7 mouse cellular contexts compared by ENCODE assay signal in genomic region chr3:52268737-52269513, GRCm38 (mm10). TPM values are rescaled to one million over a fixed set of nuclear protein-coding genes. Genes with fewer than 3 reads are reported as not detected.
DNase-seq lines count a peak whose midpoint lies in the region; ATAC-seq lines count a peak whose summit lies in the region.

No protein-coding gene starts in this region.

- H3K27ac ChIP-seq in forebrain, embryonic 11.5 days (ENCODE audit: low read depth, low read length) = 0 out of 2 replicates have a peak overlapping the region, but pooled peaks have one; percentile 6
- H3K27ac ChIP-seq in limb, embryonic 10.5 days = peak overlapping the region; percentile 92
- no peak overlapping the region for H3K27ac ChIP-seq in midbrain, embryonic 11.5 days (ENCODE audit: low read depth, low read length)

- H3K4me1 ChIP-seq in forebrain, embryonic 11.5 days (replicated peaks; ENCODE audit: control insufficient read depth, insufficient read depth, low read length) = no peaks in the 10 kb centered on the region; the same call in 1 of the 2 replicates
- peaks cover 42% of the 10 kb centered on the region for H3K4me1 ChIP-seq in limb, embryonic 10.5 days
- H3K4me1 ChIP-seq in midbrain, embryonic 11.5 days (ENCODE audit: control insufficient read depth, insufficient read depth, low read length) = peaks cover 23% of the 10 kb centered on the region

- peaks cover 37% of the 10 kb centered on the region for H3K27me3 ChIP-seq in forebrain, embryonic 11.5 days (ENCODE audit: control insufficient read depth, insufficient read depth, low read length)
- H3K27me3 ChIP-seq in limb, embryonic 10.5 days (ENCODE audit: low read depth, poor library complexity, severe bottlenecking) = peaks cover 26% of the 10 kb centered on the region
- peaks cover 35% of the 10 kb centered on the region for H3K27me3 ChIP-seq in midbrain, embryonic 11.5 days (ENCODE audit: control insufficient read depth, insufficient read depth, low read length)
- no peaks in the 10 kb centered on the region for H3K27me3 ChIP-seq in splenic B cell, adult 2 months (ENCODE audit: control insufficient read depth, insufficient read depth, low read length, poor library complexity, severe bottlenecking)

- intact Hi-C loops in heart, postnatal 14 days (cut with DNase I) = loop anchor here (2.0 kb wide), 2 partner anchors 136 to 182 kb away; no protein-coding TSS in a partner anchor

- H3K4me3 ChIP-seq in forebrain, embryonic 11.5 days (ENCODE audit: low read depth, low read length) = peak overlapping the region; percentile 70
- peak overlapping the region; percentile 91 for H3K4me3 ChIP-seq in limb, embryonic 10.5 days
- peak overlapping the region; percentile 75 for H3K4me3 ChIP-seq in midbrain, embryonic 11.5 days (ENCODE audit: low read depth, low read length)

- under 1% methylated on average over 79 of the region's 89 CpGs for WGBS in forebrain, embryonic 11.5 days
- under 1% methylated on average over 88 of the region's 89 CpGs for WGBS in limb, embryonic 10.5 days
- under 1% methylated on average over 84 of the region's 89 CpGs for WGBS in midbrain, embryonic 11.5 days

- H3K4me2 ChIP-seq in forebrain, embryonic 11.5 days (ENCODE audit: low read depth, low read length, severe bottlenecking) = peak overlapping the region; percentile 99
- peak overlapping the region; percentile 95 for H3K4me2 ChIP-seq in midbrain, embryonic 11.5 days

- DNase-seq in ES-CJ7 (ENCODE audit: low read depth, low spot score) = peak; percentile 30
- peak; percentile 24 to 27 for DNase-seq in adrenal gland, postnatal 4 days (ENCODE audit: low spot score in 2 of 2)
- DNase-seq in forebrain, embryonic 11.5 days (ENCODE audit: low spot score) = peak; percentile 80
- peak; percentile 64 to 68 for DNase-seq in heart, postnatal 14 days
- peak; percentile 64 for DNase-seq in limb, embryonic 10.5 days (ENCODE audit: low spot score)
- DNase-seq in midbrain, embryonic 11.5 days (ENCODE audit: low spot score, missing footprints) = peak; percentile 95
- DNase-seq in splenic B cell, adult 2 months (ENCODE audit: low read depth, low spot score) = peak; percentile 68

- peak overlapping the region; percentile 68 for H3K9ac ChIP-seq in forebrain, embryonic 11.5 days (ENCODE audit: low read length)
- peak overlapping the region; percentile 71 for H3K9ac ChIP-seq in midbrain, embryonic 11.5 days (ENCODE audit: low read length)

- no peaks in the 10 kb centered on the region for H3K36me3 ChIP-seq in forebrain, embryonic 11.5 days (ENCODE audit: control insufficient read depth, insufficient read depth, low read length)
- no peaks in the 10 kb centered on the region for H3K36me3 ChIP-seq in limb, embryonic 10.5 days
- no peaks in the 10 kb centered on the region for H3K36me3 ChIP-seq in midbrain, embryonic 11.5 days (ENCODE audit: control insufficient read depth, insufficient read depth, low read length)
- H3K36me3 ChIP-seq in splenic B cell, adult 2 months (ENCODE audit: control insufficient read depth, insufficient read depth, low read length, poor library complexity, severe bottlenecking) = peaks cover 3% of the 10 kb centered on the region; the same call in 1 of the 2 replicates

- ATAC-seq in forebrain, embryonic 11.5 days (replicated peaks; ENCODE audit: low FRiP score) = peak; percentile 32
- peak; percentile 60 for ATAC-seq in midbrain, embryonic 11.5 days (ENCODE audit: low FRiP score)

- H3K9me3 ChIP-seq in forebrain, embryonic 11.5 days (ENCODE audit: control insufficient read depth, low read length) = no peaks in the 10 kb centered on the region
- H3K9me3 ChIP-seq in limb, embryonic 10.5 days (replicated peaks) = no peaks in the 10 kb centered on the region
- no peaks in the 10 kb centered on the region for H3K9me3 ChIP-seq in midbrain, embryonic 11.5 days (ENCODE audit: control insufficient read depth, low read length)

RNA-seq across cellular contexts. Expression of gene Foxo1, which starts 0.8 kb away (rescaled TPM):
- 10 to 100 TPM; 21.2 to 21.8 TPM for total RNA-seq in adrenal gland, postnatal 4 days (2021)
- 3.7 and 4.2 TPM in 2 replicates for polyA plus RNA-seq in forebrain, embryonic 11.5 days (2014; fragmentation: Nextera tagmentation; extraction: Ambion mirVana)
- 10 to 100 TPM; 13.6 to 15.7 TPM for total RNA-seq in heart, postnatal 14 days (2021)
- polyA plus RNA-seq in limb, embryonic 10.5 days (2016; fragmentation: Nextera tagmentation; extraction: Ambion mirVana) = 3.5 and 4.6 TPM in 2 replicates
- polyA plus RNA-seq in midbrain, embryonic 11.5 days (2014; fragmentation: Nextera tagmentation; extraction: Ambion mirVana) = 2.7 and 3.0 TPM in 2 replicates

Comparison
In these comparisons a context has a peak if more than half of its experiments do, and no peak if none do; other contexts are left out.
1. DNase-seq: peak in every context shown above with its lines; median percentile 95 in midbrain, embryonic 11.5 days; 80 in forebrain, embryonic 11.5 days; 68 in splenic B cell, adult 2 months; 66 in heart, postnatal 14 days; 64 in limb, embryonic 10.5 days; 30 in ES-CJ7; 26 in adrenal gland, postnatal 4 days.